Mouse (Mus musculus) bone marrow macrophage, adult 2 months (primary cell): ENCODE data around the gene Anapc7. TPM values are rescaled to one million over a fixed set of nuclear protein-coding genes. Genes with fewer than 3 reads are reported as not detected.

Source experiments
- H3K27ac ChIP-seq: 2 replicates; pipeline ENCODE4 v1.5.1; 2012; ENCODE audit warnings: low read depth, low read length; ENCODE audit not compliant: insufficient read depth
- H3K4me1 ChIP-seq: 2 replicates; pipeline ENCODE4 v1.6.1; 2012; ENCODE audit warnings: low read length; ENCODE audit not compliant: control insufficient read depth, insufficient read depth
- H3K4me3 ChIP-seq: 2 replicates; pipeline ENCODE4 v1.5.1; 2012; ENCODE audit warnings: mild to moderate bottlenecking, low read length, moderate library complexity; ENCODE audit not compliant: insufficient read depth
- CTCF ChIP-seq: IDR thresholded peaks from 2 replicates; pipeline ENCODE4 v1.5.1; 2012; ENCODE audit warnings: low read depth, mild to moderate bottlenecking, low read length, moderate library complexity
- POLR2A ChIP-seq: IDR thresholded peaks from 2 replicates; pipeline ENCODE4 v1.6.1; 2012; ENCODE audit warnings: mild to moderate bottlenecking, low read depth, low read length, borderline replicate concordance
- polyA plus RNA-seq: library from polyadenylated mRNA; stranded (reverse); fragments of >200 nt; gene quantifications from 2 replicates; pipeline ENCODE4 v1.2.4, GENCODE M21; 2012; ENCODE audit not compliant: missing spikeins, insufficient read depth, insufficient read length

The Anapc7 gene
- polyA plus RNA-seq, 1 experiment: 22.2 TPM

- Histone ChIP-seq H3K27ac (no peak overlapping the region), H3K4me3 (no peak overlapping the region), H3K4me1 (peaks cover 3% of the 10 kb centered on the region)
- TF ChIP-seq CTCF: no peak
Observed at GRCm38 (mm10) chr5:122487825-122488224, 66.3 kb downstream of the Anapc7 start.

GRCm38 (mm10) chr5:122490148-122490547 is 68.7 kb downstream of the Anapc7 start:
- no peaks in the 10 kb centered on the region for H3K4me1 ChIP-seq
- H3K4me3 ChIP-seq: no peak overlapping the region
- no peak overlapping the region for H3K27ac ChIP-seq
- TF ChIP-seq CTCF (no peak), POLR2A (no peak)

- TF ChIP-seq POLR2A: no peak
- no peak for TF ChIP-seq CTCF
- Histone ChIP-seq H3K27ac (no peak overlapping the region), H3K4me3 (no peak overlapping the region), H3K4me1 (no peaks in the 10 kb centered on the region)
Observed at GRCm38 (mm10) chr5:122491385-122491784, 69.9 kb downstream of the Anapc7 start.

DNA sequence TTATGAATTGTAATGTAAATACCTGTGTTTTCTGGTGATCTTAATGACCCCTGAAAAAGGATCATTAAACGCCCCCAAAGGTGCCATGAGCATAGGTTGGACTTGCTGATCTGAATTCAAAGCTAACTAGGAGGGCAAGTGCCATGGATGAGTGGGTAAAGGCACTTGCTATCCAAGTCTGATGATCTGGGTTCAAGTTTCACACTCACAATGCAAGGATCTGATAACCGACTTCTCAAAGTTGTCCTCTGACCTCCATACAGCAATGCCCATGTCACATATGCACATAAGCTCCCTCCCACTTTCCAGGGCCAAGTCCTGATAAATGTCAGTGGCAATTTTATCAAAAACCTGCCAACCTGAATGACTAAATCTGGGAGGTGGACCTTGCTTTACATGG is 71.5 kb downstream of the Anapc7 start:
- Histone ChIP-seq H3K27ac (no peak overlapping the region), H3K4me3 (no peak overlapping the region), H3K4me1 (peaks cover 7% of the 10 kb centered on the region)
- no peak for TF ChIP-seq POLR2A
- TF ChIP-seq CTCF: no peak

DNA sequence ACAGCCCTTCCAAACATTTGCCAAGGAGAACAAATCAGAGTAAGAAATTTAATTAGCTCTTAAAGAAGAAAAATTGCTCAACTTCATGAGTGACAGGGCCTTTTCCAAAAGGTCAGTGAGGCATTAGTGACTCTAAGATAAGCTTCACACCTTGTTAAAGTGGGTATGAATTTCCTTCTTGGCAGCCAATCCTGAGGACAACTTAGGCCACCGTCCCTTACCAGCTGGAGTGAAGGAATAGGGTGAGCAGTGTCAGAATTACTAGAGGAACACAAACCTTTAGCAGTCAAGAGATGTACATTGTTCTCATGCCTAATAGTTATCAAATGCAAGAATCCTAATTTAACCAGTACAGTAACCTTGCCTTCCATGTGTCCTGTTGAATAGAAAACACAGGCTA is 73.0 kb downstream of the Anapc7 start:
- TF ChIP-seq CTCF: no peak
- no peak for TF ChIP-seq POLR2A
- H3K27ac ChIP-seq: no peak overlapping the region
- peaks cover 12% of the 10 kb centered on the region for H3K4me1 ChIP-seq
- no peak overlapping the region for H3K4me3 ChIP-seq

Other genes starting within 250 kb of the Anapc7 start
- gene Hvcn1, start 214.9 kb upstream of the Anapc7 start, polyA plus RNA-seq: 50.7 and 54.3 TPM in 2 replicates
- gene Tctn1, start 157.2 kb upstream of the Anapc7 start, polyA plus RNA-seq: 13.7 and 15.6 TPM in 2 replicates
- 12.3 and 13.5 TPM in 2 replicates for gene Pptc7, start 137.3 kb upstream of the Anapc7 start, polyA plus RNA-seq
- gene Rad9b, start 67.5 kb upstream of the Anapc7 start, polyA plus RNA-seq: 1.9 and 2.6 TPM in 2 replicates
- 123 and 134 TPM in 2 replicates for gene Vps29, start 67.3 kb upstream of the Anapc7 start, polyA plus RNA-seq
- 16.9 and 19.7 TPM in 2 replicates for gene Gpn3, start 49.8 kb upstream of the Anapc7 start, polyA plus RNA-seq
- gene Fam216a, start 49.3 kb upstream of the Anapc7 start, polyA plus RNA-seq: 8.3 and 11.5 TPM in 2 replicates
- 741 and 780 TPM in 2 replicates for gene Arpc3, start 29.8 kb upstream of the Anapc7 start, polyA plus RNA-seq
- 57.0 and 57.2 TPM in 2 replicates for gene Atp2a2, start 80.5 kb downstream of the Anapc7 start, polyA plus RNA-seq
- gene Ift81, start 192.8 kb downstream of the Anapc7 start, polyA plus RNA-seq: 7.7 and 8.5 TPM in 2 replicates
- 78.0 and 80.3 TPM in 2 replicates for gene P2rx7, start 222.2 kb downstream of the Anapc7 start, polyA plus RNA-seq